Mouse (Mus musculus) olfactory bulb, adult 2 months (tissue): Measurements from ENCODE around the gene Ppp2r5b. TPM values are rescaled to one million over a fixed set of nuclear protein-coding genes. Genes with fewer than 3 reads are reported as not detected.

Source experiments
- H3K27ac ChIP-seq: fragments of 200-500 bp; 2 replicates; pipeline ENCODE4 v1.5.1; 2012; ENCODE audit warnings: low read depth, low read length; ENCODE audit not compliant: insufficient read depth
- H3K4me1 ChIP-seq: fragments of 200-500 bp; 2 replicates; pipeline ENCODE4 v1.6.1; 2012; ENCODE audit warnings: low read length; ENCODE audit not compliant: control insufficient read depth, insufficient read depth
- H3K4me3 ChIP-seq: fragments of 200-500 bp; 2 replicates; pipeline ENCODE4 v1.5.1; 2012; ENCODE audit warnings: mild to moderate bottlenecking, low read depth, low read length, moderate library complexity; ENCODE audit not compliant: insufficient read depth
- CTCF ChIP-seq: fragments of 200-500 bp; IDR thresholded peaks from 2 replicates; pipeline ENCODE4 v1.5.1; 2012; ENCODE audit warnings: low read depth, mild to moderate bottlenecking, low read length, moderate library complexity; ENCODE audit not compliant: insufficient read depth
- POLR2A ChIP-seq: fragments of 200-500 bp; IDR thresholded peaks from 2 replicates; pipeline ENCODE4 v1.6.1; 2012; ENCODE audit warnings: mild to moderate bottlenecking, low read depth, low read length, moderate library complexity; ENCODE audit not compliant: insufficient read depth
- WGBS: fragments of 180-500 bp; shearing (Covaris S2); methylation state at CpG from one replicate; pipeline ENCODE4 v1.1.7; 2018; 5-methylcytosine and 5-hydroxymethylcytosine counted together
- polyA plus RNA-seq: library from polyadenylated mRNA; stranded (reverse); fragments of >200 nt; gene quantifications from 2 replicates; pipeline ENCODE4 v1.2.4, GENCODE M21; 2012; ENCODE audit warnings: low replicate concordance; ENCODE audit not compliant: missing spikeins, insufficient read depth, insufficient read length

Gene Ppp2r5b
- polyA plus RNA-seq, 1 experiment = not detected

- no peak for TF ChIP-seq POLR2A
- Histone ChIP-seq H3K4me3 (no peak overlapping the region), H3K4me1 (no peaks in the 10 kb centered on the region), H3K27ac (no peak overlapping the region)
- WGBS = 60% methylated on average over 4 of the region's 4 CpGs
Measured at GRCm38 (mm10) chr19:6227864-6228263, 7.8 kb downstream of the Ppp2r5b start.

GRCm38 (mm10) chr19:6226763-6227162, 8.9 kb downstream of the Ppp2r5b start:
- 91% methylated on average over 14 of the region's 14 CpGs for WGBS
- TF ChIP-seq POLR2A = no peak
- TF ChIP-seq CTCF = no peak

GRCm38 (mm10) chr19:6226135-6226534, 9.5 kb downstream of the Ppp2r5b start, which contains the start of gene Gpha2:
Gpha2 (plus strand) TSS chr19:6226380.
- Histone ChIP-seq H3K27ac (no peak within 1 kb of the TSS), H3K4me1 (no peaks in the 10 kb centered on the region), H3K4me3 (no peak within 1 kb of the TSS)
- WGBS = 69% methylated on average over 2 of the region's 2 CpGs
- no peak for TF ChIP-seq CTCF

More at GRCm38 (mm10) chr19:6226763-6227162, 8.9 kb downstream of the Ppp2r5b start:
- no peak overlapping the region for H3K27ac ChIP-seq
- H3K4me3 ChIP-seq = no peak overlapping the region
- no peaks in the 10 kb centered on the region for H3K4me1 ChIP-seq

GRCm38 (mm10) chr19:6218606-6219005, 17.1 kb downstream of the Ppp2r5b start:
- H3K4me1 ChIP-seq = no peaks in the 10 kb centered on the region
- H3K27ac ChIP-seq = no peak overlapping the region
- TF ChIP-seq CTCF (no peak), POLR2A (no peak)
- H3K4me3 ChIP-seq = no peak overlapping the region
- WGBS = 38% methylated on average over 6 of the region's 6 CpGs

- Histone ChIP-seq H3K4me1 (no peaks in the 10 kb centered on the region), H3K27ac (no peak overlapping the region), H3K4me3 (no peak overlapping the region)
- WGBS = 83% methylated on average over 6 of the region's 6 CpGs
- TF ChIP-seq CTCF (no peak), POLR2A (no peak)
Measured at GRCm38 (mm10) chr19:6216046-6216705, 19.5 kb downstream of the Ppp2r5b start.

GRCm38 (mm10) chr19:6206716-6207115, 29.0 kb downstream of the Ppp2r5b start:
- Histone ChIP-seq H3K4me3 (no peak overlapping the region), H3K27ac (no peak overlapping the region), H3K4me1 (no peaks in the 10 kb centered on the region)
- no peak for TF ChIP-seq CTCF
- TF ChIP-seq POLR2A = no peak
- WGBS = 42% methylated on average over 5 of the region's 5 CpGs

GRCm38 (mm10) chr19:6204265-6204664, 31.4 kb downstream of the Ppp2r5b start:
- Histone ChIP-seq H3K4me1 (no peaks in the 10 kb centered on the region), H3K27ac (no peak overlapping the region), H3K4me3 (no peak overlapping the region)
- TF ChIP-seq POLR2A (no peak), CTCF (no peak)
- 77% methylated on average over 2 of the region's 2 CpGs for WGBS

GRCm38 (mm10) chr19:6184131-6184530, 51.5 kb downstream of the Ppp2r5b start, which contains the start of gene Majin:
Majin (plus strand) TSS chr19:6184388.
- H3K4me1 ChIP-seq = no peaks in the 10 kb centered on the region
- 89% methylated on average over 23 of the region's 23 CpGs for WGBS
- H3K4me3 ChIP-seq = no peak within 1 kb of the TSS
- no peak for TF ChIP-seq CTCF
- TF ChIP-seq POLR2A = no peak
- H3K27ac ChIP-seq = no peak within 1 kb of the TSS

GRCm38 (mm10) chr19:6182534-6182933, 53.1 kb downstream of the Ppp2r5b start:
- Histone ChIP-seq H3K4me3 (no peak overlapping the region), H3K4me1 (no peaks in the 10 kb centered on the region), H3K27ac (no peak overlapping the region)
- TF ChIP-seq POLR2A = no peak
- no peak for TF ChIP-seq CTCF
- WGBS = 35% methylated on average over 3 of the region's 3 CpGs
